Mouse (Mus musculus): ENCODE measurements around the gene Bahcc1.

The Bahcc1 gene

DNA sequence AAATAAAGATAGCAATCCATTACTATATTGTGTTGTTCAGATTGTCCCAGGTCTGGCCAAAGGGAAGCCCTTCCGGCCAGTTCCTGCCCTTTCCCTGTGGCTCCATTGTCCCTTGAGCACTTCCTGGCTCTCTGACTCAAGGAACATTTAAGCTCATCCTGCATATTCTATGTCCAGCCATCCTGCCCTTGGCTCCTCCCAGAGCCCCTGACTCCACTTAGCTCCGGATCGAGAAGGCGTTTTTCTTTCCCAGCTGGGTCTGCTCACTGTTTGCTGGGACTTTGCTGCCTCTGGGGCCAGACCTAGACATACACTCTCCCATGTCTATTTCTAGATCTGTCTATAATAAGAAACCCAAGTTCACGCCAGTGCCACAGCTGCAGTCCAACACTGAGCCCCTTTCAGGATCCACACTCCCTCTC is 26.1 kb upstream of the Bahcc1 start:
- no peak for DNase-seq

- no peak for DNase-seq
Observed at GRCm38 (mm10) chr11:120208848-120209247, 23.9 kb upstream of the Bahcc1 start.

GRCm38 (mm10) chr11:120209462-120209861 is 23.3 kb upstream of the Bahcc1 start:
- no peak for DNase-seq

GRCm38 (mm10) chr11:120215726-120216241 is 17.0 kb upstream of the Bahcc1 start:
- no peak for DNase-seq

GRCm38 (mm10) chr11:120216540-120217324 is 16.0 kb upstream of the Bahcc1 start:
- DNase-seq = no peak

GRCm38 (mm10) chr11:120218176-120218856 is 14.4 kb upstream of the Bahcc1 start:
- no peak for DNase-seq

DNA sequence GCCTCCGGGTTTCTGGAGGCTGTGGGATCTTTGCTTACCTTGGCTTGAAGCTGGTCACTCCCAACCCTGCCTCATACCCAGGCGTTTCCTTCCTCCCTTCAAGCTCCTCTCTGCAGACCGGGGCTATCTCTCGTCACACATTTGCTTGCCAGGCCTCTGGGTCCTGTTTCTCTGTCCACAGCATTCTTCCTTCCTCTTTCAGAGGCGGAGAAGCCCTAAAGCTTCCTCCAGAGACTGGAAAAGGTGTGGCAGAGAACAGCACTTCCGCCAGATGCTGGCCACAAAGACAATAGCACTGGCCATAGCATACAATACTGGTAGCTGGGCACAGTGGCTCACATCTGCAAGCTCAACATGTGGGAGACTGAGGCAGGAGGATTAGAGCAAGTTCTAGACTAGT is 13.8 kb upstream of the Bahcc1 start:
- DNase-seq = no peak

- peak; percentile 52 to 54 for DNase-seq
Observed at GRCm38 (mm10) chr11:120219916-120220522, 12.7 kb upstream of the Bahcc1 start.

- DNase-seq = no peak
Observed at GRCm38 (mm10) chr11:120220963-120221827, 11.6 kb upstream of the Bahcc1 start.

DNA sequence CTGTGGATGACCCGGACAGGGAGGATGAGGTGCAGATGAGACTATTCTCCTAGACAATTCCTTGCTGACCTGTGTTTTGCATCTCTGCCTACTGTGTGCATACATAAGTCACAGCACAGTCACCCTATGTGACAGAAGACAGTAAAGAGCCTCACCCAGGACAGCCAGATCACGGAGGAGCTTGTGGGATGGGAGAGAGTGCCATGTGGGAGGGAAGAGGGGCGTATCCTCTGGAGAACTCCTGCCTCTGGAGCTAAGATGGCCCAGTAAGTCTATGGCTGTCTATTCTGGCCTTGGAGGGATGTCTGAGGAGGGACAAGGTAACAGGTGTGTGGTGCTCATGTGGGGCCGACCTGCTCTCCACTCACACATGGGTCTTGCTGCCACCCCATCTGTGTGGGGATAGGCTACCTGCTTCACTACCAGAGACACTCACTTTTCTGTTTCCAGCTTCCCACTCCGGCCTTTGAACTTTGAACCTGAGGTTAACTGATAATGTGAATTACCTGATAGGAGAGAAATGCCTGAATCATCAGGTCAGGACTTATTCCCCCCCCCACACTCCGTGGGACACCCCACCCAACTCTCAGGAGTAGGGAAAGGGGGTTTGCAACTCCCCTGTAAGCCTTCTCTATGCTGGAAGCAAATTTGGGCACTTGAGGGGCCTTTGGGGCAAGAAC is 10.2 kb upstream of the Bahcc1 start:
- DNase-seq = no peak

DNA sequence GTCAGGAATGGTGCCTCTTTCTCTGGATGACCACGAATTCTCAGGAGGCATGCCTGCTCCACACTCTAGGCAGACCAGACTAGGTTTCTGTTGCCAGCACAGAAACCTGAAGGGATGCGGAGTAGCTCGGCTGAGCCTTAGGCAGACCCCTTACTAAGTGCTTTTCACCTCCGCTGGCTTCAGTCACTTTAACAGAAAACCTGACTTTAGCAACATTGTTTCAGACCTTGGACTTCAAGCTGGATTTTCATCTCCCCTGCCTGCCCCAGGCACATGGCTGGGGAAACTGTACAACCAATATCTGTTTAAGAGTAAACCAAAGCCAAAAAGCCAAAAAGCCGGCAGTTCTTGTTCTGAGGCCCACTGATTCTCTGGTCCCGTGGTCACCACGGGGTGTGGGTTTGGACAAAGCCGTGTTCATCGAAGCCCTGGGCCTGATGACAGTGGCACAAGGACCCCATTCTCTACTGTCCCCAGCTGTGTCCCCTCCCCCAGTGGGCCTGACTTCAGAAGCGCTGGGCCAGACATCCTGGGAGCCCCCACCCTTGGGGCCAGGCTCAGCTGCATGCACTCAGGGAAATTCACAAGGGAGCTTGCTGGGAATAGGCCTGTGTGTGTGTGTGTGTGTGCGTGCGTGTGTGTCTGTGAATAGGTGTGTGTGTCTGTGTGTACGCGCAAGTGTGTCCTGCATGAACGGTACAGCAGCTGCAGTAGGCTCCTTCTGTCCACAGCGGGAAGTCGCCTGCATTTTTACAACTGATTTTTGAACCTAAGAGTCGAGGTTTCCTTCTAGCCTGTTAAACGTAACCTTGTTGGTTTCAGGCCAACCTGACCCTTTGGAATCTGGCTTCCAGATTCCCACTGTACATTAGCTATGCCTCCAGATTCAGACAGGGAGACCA is 8.9 kb upstream of the Bahcc1 start:
- DNase-seq = peak; percentile 22 to 38

GRCm38 (mm10) chr11:120224488-120225255 is 8.1 kb upstream of the Bahcc1 start:
- peak in 1 of 2 experiments; percentile 23 for DNase-seq

- peak; percentile 36 to 37 for DNase-seq
Observed at GRCm38 (mm10) chr11:120225256-120226195, 7.2 kb upstream of the Bahcc1 start.

DNA sequence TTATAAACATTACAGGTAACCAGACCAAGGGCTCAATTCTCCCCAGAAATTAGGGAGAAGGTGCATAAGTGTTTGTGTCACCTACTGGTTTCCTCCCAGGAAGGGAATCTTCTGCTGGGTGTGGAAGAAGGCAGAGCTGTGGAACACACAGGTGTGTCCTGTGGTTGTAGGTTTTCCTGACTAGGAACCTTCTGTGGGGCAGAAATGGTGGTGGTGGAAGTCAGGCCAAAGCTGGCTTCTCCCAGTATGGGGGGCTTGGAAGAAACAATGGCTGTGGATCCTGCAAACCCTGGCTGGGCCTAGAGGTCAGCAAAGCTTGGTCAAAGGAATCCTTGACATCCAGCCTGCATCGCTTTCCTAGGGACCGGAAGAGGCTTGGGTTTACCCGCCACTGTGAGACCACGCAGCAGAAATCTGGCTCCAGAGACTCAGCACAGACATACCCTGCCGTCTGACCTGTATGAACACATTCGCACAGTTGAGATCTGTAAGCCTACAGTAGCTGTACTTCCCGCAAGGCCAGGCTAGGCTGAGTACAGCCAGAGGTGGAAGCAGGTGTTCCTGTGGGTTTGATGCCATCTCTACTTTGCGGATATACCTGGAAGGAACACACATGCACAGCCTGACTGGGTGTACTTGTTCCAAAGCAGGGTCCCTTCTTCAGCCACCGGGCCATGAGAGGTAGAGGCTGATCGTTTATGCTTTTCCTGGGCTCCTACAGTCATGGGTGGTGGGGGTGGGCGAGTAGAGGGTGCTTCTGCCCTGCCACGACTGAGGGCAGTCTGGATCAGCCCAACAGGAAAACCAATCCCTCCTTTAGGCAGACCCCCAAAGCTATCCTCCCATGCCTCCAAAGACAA is 6.1 kb upstream of the Bahcc1 start:
- DNase-seq = no peak

GRCm38 (mm10) chr11:120227571-120228051 is 5.1 kb upstream of the Bahcc1 start:
- no peak for DNase-seq

GRCm38 (mm10) chr11:120228116-120228890 is 4.4 kb upstream of the Bahcc1 start:
- DNase-seq = peak in 1 of 2 experiments; percentile 16

Measured in cerebellum, postnatal 36 days (tissue).